Mouse (Mus musculus): ENCODE results near the gene Pdcd1. TPM values are rescaled to one million over a fixed set of nuclear protein-coding genes. Genes with fewer than 3 reads are reported as not detected.
"Not testable (repeated sequence)": the region's sequence is repeated elsewhere in the genome, so short reads cannot be mapped to it uniquely, and the experiment has no call there.

The Pdcd1 gene
- polyA plus RNA-seq, 1 experiment: 0.07 TPM

GRCm38 (mm10) chr1:94028741-94029140 lies 23.6 kb downstream of the Pdcd1 start:
- 87% methylated on average over 2 of the region's 2 CpGs for WGBS
- H3K4me3 ChIP-seq (replicated peaks; ENCODE audit: insufficient read depth, low read depth, low read length): no peak overlapping the region
- TF ChIP-seq POLR2A (IDR thresholded peaks at IDR 0.05; ENCODE audit: borderline replicate concordance, insufficient read depth, low read length): no peak
- no peak for TF ChIP-seq CTCF (IDR thresholded peaks at IDR 0.05; ENCODE audit: borderline replicate concordance, insufficient read depth, low read depth, low read length)

GRCm38 (mm10) chr1:94027506-94028108 lies 24.7 kb downstream of the Pdcd1 start:
- peaks cover 5% of the 10 kb centered on the region for H3K4me1 ChIP-seq (ENCODE audit: control insufficient read depth, insufficient read depth, low read length)
- no peak overlapping the region for H3K4me3 ChIP-seq (replicated peaks; ENCODE audit: insufficient read depth, low read depth, low read length)
- H3K27ac ChIP-seq (ENCODE audit: insufficient read depth, low read length): no peak overlapping the region
- no peaks in the 10 kb centered on the region for H3K27me3 ChIP-seq (ENCODE audit: control insufficient read depth, insufficient read depth, low read length)
- TF ChIP-seq POLR2A (IDR thresholded peaks at IDR 0.05; ENCODE audit: borderline replicate concordance, insufficient read depth, low read length): no peak
- TF ChIP-seq CTCF (IDR thresholded peaks at IDR 0.05; ENCODE audit: borderline replicate concordance, insufficient read depth, low read depth, low read length): no peak
- WGBS: 61% methylated on average over 12 of the region's 12 CpGs
- DNase-seq: peak in 1 of 2 experiments; percentile 31

More at GRCm38 (mm10) chr1:94028741-94029140, 23.6 kb downstream of the Pdcd1 start:
- Histone ChIP-seq H3K27ac (ENCODE audit: insufficient read depth, low read length) (no peak overlapping the region), H3K4me1 (ENCODE audit: control insufficient read depth, insufficient read depth, low read length) (peaks cover 5% of the 10 kb centered on the region), H3K27me3 (ENCODE audit: control insufficient read depth, insufficient read depth, low read length) (no peaks in the 10 kb centered on the region)
- no peak for DNase-seq

- DNase-seq: no peak
- H3K27ac ChIP-seq (ENCODE audit: insufficient read depth, low read length): no peak within 1 kb of the TSS
- 79% methylated on average over 6 of the region's 6 CpGs for WGBS
- H3K27me3 ChIP-seq (ENCODE audit: control insufficient read depth, insufficient read depth, low read length): no peaks in the 10 kb centered on the region
- no peak within 1 kb of the TSS for H3K4me3 ChIP-seq (replicated peaks; ENCODE audit: insufficient read depth, low read depth, low read length)
- peaks cover 5% of the 10 kb centered on the region for H3K4me1 ChIP-seq (ENCODE audit: control insufficient read depth, insufficient read depth, low read length)
- TF ChIP-seq CTCF (IDR thresholded peaks at IDR 0.05; ENCODE audit: borderline replicate concordance, insufficient read depth, low read depth, low read length): no peak
- no peak for TF ChIP-seq POLR2A (IDR thresholded peaks at IDR 0.05; ENCODE audit: borderline replicate concordance, insufficient read depth, low read length)
Measured at GRCm38 (mm10) chr1:94020151-94020550, 32.2 kb downstream of the Pdcd1 start, which contains the start of gene Neu4. TSS of gene Neu4 (plus strand) at chr1:94020451.

GRCm38 (mm10) chr1:94011643-94012042 lies 40.7 kb downstream of the Pdcd1 start:
- TF ChIP-seq POLR2A (IDR thresholded peaks at IDR 0.05; ENCODE audit: borderline replicate concordance, insufficient read depth, low read length): no peak
- Histone ChIP-seq H3K27me3 (ENCODE audit: control insufficient read depth, insufficient read depth, low read length) (no peaks in the 10 kb centered on the region), H3K4me3 (replicated peaks; ENCODE audit: insufficient read depth, low read depth, low read length) (no peak overlapping the region), H3K27ac (ENCODE audit: insufficient read depth, low read length) (no peak overlapping the region), H3K4me1 (ENCODE audit: control insufficient read depth, insufficient read depth, low read length) (no peaks in the 10 kb centered on the region)
- 72% methylated on average over 3 of the region's 3 CpGs for WGBS
- no peak for DNase-seq

- not testable (repeated sequence) for H3K4me3 ChIP-seq (replicated peaks; ENCODE audit: insufficient read depth, low read depth, low read length); H3K4me1 ChIP-seq (ENCODE audit: control insufficient read depth, insufficient read depth, low read length); DNase-seq; H3K27me3 ChIP-seq (ENCODE audit: control insufficient read depth, insufficient read depth, low read length); H3K27ac ChIP-seq (ENCODE audit: insufficient read depth, low read length)
- WGBS: 73% methylated on average over 16 of the region's 19 CpGs
Measured at GRCm38 (mm10) chr1:94008826-94009225, 43.5 kb downstream of the Pdcd1 start.

GRCm38 (mm10) chr1:94005954-94006506 lies 46.3 kb downstream of the Pdcd1 start:
- H3K4me3 ChIP-seq (replicated peaks; ENCODE audit: insufficient read depth, low read depth, low read length); H3K27me3 ChIP-seq (ENCODE audit: control insufficient read depth, insufficient read depth, low read length); H3K4me1 ChIP-seq (ENCODE audit: control insufficient read depth, insufficient read depth, low read length); H3K27ac ChIP-seq (ENCODE audit: insufficient read depth, low read length); DNase-seq: not testable (repeated sequence)
- WGBS: 63% methylated on average over 2 of the region's 2 CpGs

GRCm38 (mm10) chr1:94001023-94001422 lies 51.3 kb downstream of the Pdcd1 start:
- Histone ChIP-seq H3K4me1 (ENCODE audit: control insufficient read depth, insufficient read depth, low read length) (no peaks in the 10 kb centered on the region), H3K27ac (ENCODE audit: insufficient read depth, low read length) (no peak overlapping the region), H3K27me3 (ENCODE audit: control insufficient read depth, insufficient read depth, low read length) (no peaks in the 10 kb centered on the region), H3K4me3 (replicated peaks; ENCODE audit: insufficient read depth, low read depth, low read length) (no peak overlapping the region)
- no peak for DNase-seq
- 71% methylated on average over 2 of the region's 2 CpGs for WGBS
- no peak for TF ChIP-seq CTCF (IDR thresholded peaks at IDR 0.05; ENCODE audit: borderline replicate concordance, insufficient read depth, low read depth, low read length)
- no peak for TF ChIP-seq POLR2A (IDR thresholded peaks at IDR 0.05; ENCODE audit: borderline replicate concordance, insufficient read depth, low read length)

- H3K27ac ChIP-seq (ENCODE audit: insufficient read depth, low read length); DNase-seq; H3K4me3 ChIP-seq (replicated peaks; ENCODE audit: insufficient read depth, low read depth, low read length); H3K27me3 ChIP-seq (ENCODE audit: control insufficient read depth, insufficient read depth, low read length); H3K4me1 ChIP-seq (ENCODE audit: control insufficient read depth, insufficient read depth, low read length): not testable (repeated sequence)
- WGBS: 76% methylated on average over 3 of the region's 3 CpGs
Measured at GRCm38 (mm10) chr1:93991491-93991890, 60.9 kb downstream of the Pdcd1 start.

- not testable (repeated sequence) for H3K4me1 ChIP-seq (ENCODE audit: control insufficient read depth, insufficient read depth, low read length); H3K27me3 ChIP-seq (ENCODE audit: control insufficient read depth, insufficient read depth, low read length); H3K27ac ChIP-seq (ENCODE audit: insufficient read depth, low read length); DNase-seq; H3K4me3 ChIP-seq (replicated peaks; ENCODE audit: insufficient read depth, low read depth, low read length)
- WGBS: 79% methylated on average over 2 of the region's 2 CpGs
Measured at GRCm38 (mm10) chr1:93991068-93991467, 61.3 kb downstream of the Pdcd1 start.

GRCm38 (mm10) chr1:93990209-93990608 lies 62.1 kb downstream of the Pdcd1 start, which contains the start of gene Gal3st2c:
TSS of gene Gal3st2c (plus strand) at chr1:93990509.
- H3K4me1 ChIP-seq (ENCODE audit: control insufficient read depth, insufficient read depth, low read length); DNase-seq; H3K4me3 ChIP-seq (replicated peaks; ENCODE audit: insufficient read depth, low read depth, low read length); H3K27me3 ChIP-seq (ENCODE audit: control insufficient read depth, insufficient read depth, low read length); H3K27ac ChIP-seq (ENCODE audit: insufficient read depth, low read length): not testable (repeated sequence)
- 96% methylated on average over 7 of the region's 8 CpGs for WGBS

Data from cerebellum, adult 2 months (tissue).